Mouse (Mus musculus) E14TG2a.4 (cell line): ENCODE results near the gene Elovl4.

Experiments
- CTCF ChIP-seq: conservative IDR thresholded peaks from 2 replicates; pipeline ENCODE4 v1.5.1; 2014; ENCODE audit warnings: low read length
- NANOG ChIP-seq: IDR thresholded peaks from 2 replicates; pipeline ENCODE4 v1.6.1; 2014; ENCODE audit warnings: borderline replicate concordance, low read length, mixed read lengths
- POU5F1 ChIP-seq: IDR thresholded peaks from 2 replicates; pipeline ENCODE4 v1.6.1; 2014; ENCODE audit warnings: low read length, borderline replicate concordance

GRCm38 (mm10) chr9:83822925-83823324, 16.8 kb upstream of the Elovl4 start:
- TF ChIP-seq NANOG (no peak), CTCF (no peak), POU5F1 (no peak)
